Mouse (Mus musculus): ENCODE results near the gene Zfp36l2. TPM values are rescaled to one million over a fixed set of nuclear protein-coding genes. Genes with fewer than 3 reads are reported as not detected.
A peak's percentile ranks its signal among the peaks of the same experiment; 100 is the strongest.
"Not testable (repeated sequence)": the region's sequence is repeated elsewhere in the genome, so short reads cannot be mapped to it uniquely, and the experiment has no call there.

Zfp36l2 gene
- polyA plus RNA-seq, 1 experiment = 7.9 TPM

DNA sequence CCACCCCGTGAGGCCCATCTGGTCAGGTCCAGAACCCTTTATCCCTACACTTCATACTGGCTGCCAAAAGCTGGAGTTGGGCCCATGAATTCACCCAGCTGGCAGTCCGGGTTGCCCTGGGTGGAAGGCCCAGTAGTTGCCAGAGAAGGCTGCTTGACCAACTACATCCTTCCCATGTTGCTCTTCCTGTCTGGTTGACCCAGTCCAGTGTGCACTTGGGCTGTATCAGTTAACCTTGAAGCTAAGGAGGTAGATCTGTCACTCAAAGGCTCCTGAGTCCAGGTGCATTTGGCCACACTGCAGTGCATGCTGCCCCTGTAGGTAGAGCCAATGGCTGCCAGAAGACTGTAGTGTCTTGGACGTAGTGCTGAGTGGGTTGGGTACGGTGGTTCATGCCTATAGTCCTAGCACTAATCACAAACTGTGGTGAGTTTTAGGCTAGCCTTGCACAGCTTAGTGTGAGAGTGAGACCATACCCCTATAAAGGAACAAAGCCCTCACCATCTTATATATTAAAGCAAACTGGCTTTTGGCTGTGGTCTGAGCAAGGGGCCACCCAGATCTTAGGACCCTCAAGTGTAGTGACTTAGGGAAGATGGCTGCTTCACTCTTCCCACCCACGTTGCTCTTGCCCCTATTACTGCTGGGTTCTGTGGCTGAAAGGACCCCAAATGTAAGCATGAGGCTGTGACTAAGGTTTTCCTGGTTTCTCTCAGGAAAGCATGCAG is 1.5 kb upstream of the Zfp36l2 start:
- Histone ChIP-seq H3K4me1 (ENCODE audit: control insufficient read depth) (peaks cover 50% of the 10 kb centered on the region), H3K9me3 (ENCODE audit: control insufficient read depth, low read length) (no peaks in the 10 kb centered on the region), H3K27me3 (ENCODE audit: control insufficient read depth) (no peaks in the 10 kb centered on the region), H3K36me3 (ENCODE audit: control insufficient read depth) (peaks cover 65% of the 10 kb centered on the region), H3K4me3 (replicated peaks) (peak overlapping the region; percentile 95)
- TF ChIP-seq TAL1 (IDR thresholded peaks at IDR 0.05; ENCODE audit: low read length) (no peak), GATA1 (IDR thresholded peaks at IDR 0.05; ENCODE audit: low read length) (no peak)

DNA sequence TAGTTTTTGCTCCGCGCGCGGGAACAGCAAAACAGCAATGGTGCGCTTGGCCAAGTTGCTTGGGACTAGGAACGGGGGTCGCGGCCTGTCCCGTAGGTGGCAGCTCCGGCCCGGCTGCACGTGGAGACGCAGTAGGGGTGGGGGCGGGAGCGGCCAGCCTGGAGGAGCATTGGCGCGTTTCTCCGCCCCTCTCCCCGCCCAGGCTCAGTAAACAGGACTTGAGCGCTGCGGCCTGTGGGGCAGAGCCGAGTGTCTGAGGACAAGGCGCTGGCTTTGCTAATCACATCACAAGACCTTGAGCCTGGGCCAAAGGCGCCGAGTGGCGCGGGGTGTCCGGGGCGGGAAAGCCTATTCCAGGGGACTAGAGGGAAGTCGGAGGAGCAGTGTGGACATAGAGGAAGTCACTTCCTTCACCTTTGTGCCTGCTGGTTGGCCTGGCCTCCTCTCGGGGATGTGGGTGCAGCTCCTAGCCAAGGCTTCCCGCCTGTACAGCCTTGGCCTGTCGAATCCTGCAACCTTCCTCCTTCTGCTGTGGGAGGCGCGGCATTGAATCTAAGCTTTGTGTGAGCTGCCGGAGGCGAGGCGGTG is 721 bp upstream of the Zfp36l2 start:
- H3K4me1 ChIP-seq (ENCODE audit: control insufficient read depth) = peaks cover 53% of the 10 kb centered on the region
- no peaks in the 10 kb centered on the region for H3K27me3 ChIP-seq (ENCODE audit: control insufficient read depth)
- TF ChIP-seq GATA1 (IDR thresholded peaks at IDR 0.05; ENCODE audit: low read length) (no peak), TAL1 (IDR thresholded peaks at IDR 0.05; ENCODE audit: low read length) (no peak)
- H3K4me3 ChIP-seq (replicated peaks) = peak overlapping the region; percentile 95
- H3K9me3 ChIP-seq (ENCODE audit: control insufficient read depth, low read length) = no peaks in the 10 kb centered on the region
- H3K36me3 ChIP-seq (ENCODE audit: control insufficient read depth) = peaks cover 64% of the 10 kb centered on the region

DNA sequence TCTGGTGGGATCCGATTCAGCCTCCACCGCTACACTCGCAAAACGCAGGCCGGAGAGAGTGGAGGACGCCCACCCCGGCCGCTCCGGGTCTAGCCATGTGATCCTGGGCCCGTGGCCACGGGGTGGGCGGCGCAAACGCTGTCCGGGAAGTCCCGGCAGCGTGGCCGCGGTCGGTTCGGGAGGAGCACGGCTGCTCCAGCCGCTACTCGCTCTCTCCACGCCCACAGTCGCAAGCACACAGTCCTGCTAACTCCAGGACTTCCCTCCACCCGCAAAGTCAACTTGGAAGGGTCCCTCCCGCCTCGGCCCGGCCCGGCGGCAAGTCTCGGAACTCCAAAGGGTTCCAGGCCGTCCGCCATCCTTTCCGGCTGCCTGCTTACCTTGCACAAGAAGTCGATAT is 483 bp downstream of the Zfp36l2 start:
- H3K9me3 ChIP-seq (ENCODE audit: control insufficient read depth, low read length); H3K27me3 ChIP-seq (ENCODE audit: control insufficient read depth): not testable (repeated sequence)
- Histone ChIP-seq H3K4me3 (replicated peaks) (peak overlapping the region; percentile 95), H3K36me3 (ENCODE audit: control insufficient read depth) (peaks cover 58% of the 10 kb centered on the region), H3K4me1 (ENCODE audit: control insufficient read depth) (peaks cover 65% of the 10 kb centered on the region)

DNA sequence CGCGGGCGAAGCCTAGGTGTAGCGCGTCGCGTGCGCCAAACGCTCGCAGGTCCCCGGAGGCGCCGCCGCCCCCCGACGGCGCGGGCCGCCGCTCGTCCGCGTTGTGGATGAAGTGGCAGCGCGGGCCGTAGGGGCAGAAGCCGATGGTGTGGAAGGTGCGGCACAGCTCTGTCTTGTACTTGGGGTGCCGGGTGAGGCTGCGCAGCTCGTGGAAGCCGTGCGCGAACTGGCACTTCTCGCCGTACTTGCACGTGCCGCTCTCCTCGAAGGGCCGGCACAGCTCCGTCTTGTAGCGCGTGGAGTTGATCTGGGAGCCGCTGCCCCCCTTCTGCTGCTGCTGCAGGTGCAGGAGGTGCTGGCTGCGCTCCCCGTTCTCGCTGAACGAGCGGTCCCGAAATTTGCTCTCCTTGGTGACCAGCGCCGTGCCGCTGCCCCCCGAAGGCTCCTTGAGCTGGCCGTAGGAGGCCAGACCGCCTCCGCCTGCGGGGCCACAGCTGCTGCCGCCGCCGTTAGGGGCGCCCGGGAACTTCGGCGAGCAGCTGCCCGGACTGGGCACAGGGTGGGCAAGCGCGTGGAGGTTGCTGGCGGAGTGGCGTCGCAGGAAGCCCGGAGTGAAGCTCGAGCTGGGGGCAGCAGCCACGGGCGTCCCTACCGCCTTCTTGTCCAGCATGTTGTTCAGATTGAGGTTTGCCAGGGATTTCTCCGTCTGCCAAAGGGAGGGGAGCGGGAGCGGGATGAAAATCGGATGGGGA is 1.1 kb downstream of the Zfp36l2 start:
- H3K36me3 ChIP-seq (ENCODE audit: control insufficient read depth) = peaks cover 52% of the 10 kb centered on the region
- H3K4me1 ChIP-seq (ENCODE audit: control insufficient read depth) = peaks cover 71% of the 10 kb centered on the region
- TF ChIP-seq GATA1 (IDR thresholded peaks at IDR 0.05; ENCODE audit: low read length) = no peak
- TF ChIP-seq TAL1 (IDR thresholded peaks at IDR 0.05; ENCODE audit: low read length) = no peak

DNA sequence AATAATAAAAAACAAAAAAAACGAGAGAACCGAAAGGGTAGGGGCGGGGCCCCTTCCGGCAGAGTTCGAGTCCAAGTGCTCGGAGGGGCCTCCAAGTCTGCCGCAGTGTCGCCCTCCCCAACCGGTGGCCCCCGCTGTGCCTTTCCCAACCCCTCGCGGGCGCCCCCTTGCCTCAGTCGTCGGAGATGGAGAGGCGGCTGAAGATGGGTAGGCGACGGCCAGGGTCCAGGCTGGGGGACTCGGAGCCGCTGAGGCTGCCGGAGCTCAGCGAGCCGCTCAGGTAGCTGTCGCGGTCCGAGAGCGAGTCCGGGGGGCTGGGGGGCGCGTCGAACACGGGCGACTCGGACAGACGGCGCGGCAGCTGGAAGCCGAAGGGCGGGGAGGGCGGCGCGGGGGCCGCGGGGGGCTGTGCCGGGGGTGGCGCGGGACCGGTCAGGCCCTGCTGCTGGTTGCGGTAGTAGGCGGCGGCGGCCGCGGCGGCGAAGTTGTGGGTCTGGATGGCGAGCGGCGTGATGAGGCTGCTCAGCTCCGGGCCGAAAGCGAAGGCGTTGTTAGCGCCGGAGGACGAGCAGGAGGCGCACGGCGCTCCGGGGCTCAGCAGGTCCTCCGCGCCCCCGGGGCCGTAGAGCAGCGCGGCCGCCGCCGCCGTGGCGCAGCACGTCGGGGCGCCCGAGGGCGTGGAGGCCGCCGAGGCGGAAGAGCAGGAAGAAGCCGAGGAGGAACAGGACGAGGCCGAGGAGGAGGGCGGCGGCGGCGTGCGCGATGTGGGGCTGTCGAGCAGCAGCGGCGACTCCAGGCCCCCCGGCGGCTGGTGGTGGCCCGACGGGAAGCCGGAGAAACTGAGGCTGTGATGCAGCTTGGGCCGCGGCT is 1.9 kb downstream of the Zfp36l2 start:
- H3K27me3 ChIP-seq (ENCODE audit: control insufficient read depth) = no peaks in the 10 kb centered on the region
- H3K4me3 ChIP-seq (replicated peaks) = peak overlapping the region; percentile 95
- no peak for TF ChIP-seq GATA1 (IDR thresholded peaks at IDR 0.05; ENCODE audit: low read length)
- TF ChIP-seq TAL1 (IDR thresholded peaks at IDR 0.05; ENCODE audit: low read length) = no peak
- H3K36me3 ChIP-seq (ENCODE audit: control insufficient read depth) = peaks cover 49% of the 10 kb centered on the region
- H3K4me1 ChIP-seq (ENCODE audit: control insufficient read depth) = peaks cover 76% of the 10 kb centered on the region
- H3K9me3 ChIP-seq (ENCODE audit: control insufficient read depth, low read length) = no peaks in the 10 kb centered on the region

More for the DNA sequence above, 1.1 kb downstream of the Zfp36l2 start:
- peak overlapping the region; percentile 95 for H3K4me3 ChIP-seq (replicated peaks)
- no peaks in the 10 kb centered on the region for H3K9me3 ChIP-seq (ENCODE audit: control insufficient read depth, low read length)
- H3K27me3 ChIP-seq (ENCODE audit: control insufficient read depth) = no peaks in the 10 kb centered on the region

DNA sequence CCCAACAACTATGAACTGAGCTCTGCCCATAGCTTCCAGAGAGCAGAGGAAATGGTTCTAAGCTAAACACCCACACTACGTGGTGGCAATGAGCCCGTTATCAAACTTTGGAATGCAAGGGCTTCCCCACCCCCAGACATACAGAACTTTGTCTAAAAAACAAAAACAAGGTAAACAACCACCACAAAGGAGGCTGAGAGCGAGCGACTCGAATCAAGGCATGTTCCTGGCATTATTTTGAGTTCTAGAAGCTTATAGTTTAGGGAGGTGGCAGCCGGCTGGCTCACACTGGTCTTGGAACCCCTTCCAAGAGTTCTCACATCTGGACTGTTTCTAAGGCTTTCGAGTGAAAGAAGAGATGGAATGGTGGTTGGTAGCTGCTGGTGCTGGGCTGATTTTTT is 2.7 kb downstream of the Zfp36l2 start:
- Histone ChIP-seq H3K9me3 (ENCODE audit: control insufficient read depth, low read length) (no peaks in the 10 kb centered on the region), H3K4me3 (replicated peaks) (peak overlapping the region; percentile 95), H3K27me3 (ENCODE audit: control insufficient read depth) (no peaks in the 10 kb centered on the region), H3K36me3 (ENCODE audit: control insufficient read depth) (peaks cover 42% of the 10 kb centered on the region), H3K4me1 (ENCODE audit: control insufficient read depth) (peaks cover 74% of the 10 kb centered on the region)
- TF ChIP-seq GATA1 (IDR thresholded peaks at IDR 0.05; ENCODE audit: low read length) (no peak), TAL1 (IDR thresholded peaks at IDR 0.05; ENCODE audit: low read length) (no peak)

DNA sequence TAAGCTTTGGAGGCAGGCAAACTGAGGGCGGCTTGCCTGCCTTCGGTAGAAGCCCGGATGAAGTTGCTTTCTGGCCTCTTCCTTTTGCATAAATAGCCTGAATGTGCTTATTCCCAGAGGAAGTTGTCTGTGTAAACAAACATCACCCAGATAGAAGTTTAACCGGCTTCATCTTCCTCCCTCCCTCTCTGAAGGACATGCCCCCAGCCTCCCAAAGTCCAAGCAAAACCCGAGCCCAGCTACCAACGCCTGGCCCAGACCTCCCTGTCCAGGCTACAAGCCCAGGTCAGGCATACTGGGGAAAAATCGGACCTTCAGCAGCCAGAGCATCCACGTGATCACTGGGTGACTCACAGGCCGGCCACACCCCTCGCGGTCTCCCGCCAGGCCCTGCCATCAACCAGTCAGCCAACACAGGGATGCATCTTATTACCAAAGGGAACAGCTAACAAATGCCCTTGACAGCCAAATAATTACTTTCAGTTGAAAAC is 4.4 kb downstream of the Zfp36l2 start:
- Histone ChIP-seq H3K36me3 (ENCODE audit: control insufficient read depth) (peaks cover 32% of the 10 kb centered on the region), H3K4me3 (replicated peaks) (peak overlapping the region; percentile 58), H3K27me3 (ENCODE audit: control insufficient read depth) (no peaks in the 10 kb centered on the region), H3K9me3 (ENCODE audit: control insufficient read depth, low read length) (no peaks in the 10 kb centered on the region), H3K4me1 (ENCODE audit: control insufficient read depth) (peaks cover 74% of the 10 kb centered on the region)
- TF ChIP-seq TAL1 (IDR thresholded peaks at IDR 0.05; ENCODE audit: low read length) (no peak), GATA1 (IDR thresholded peaks at IDR 0.05; ENCODE audit: low read length) (no peak)

DNA sequence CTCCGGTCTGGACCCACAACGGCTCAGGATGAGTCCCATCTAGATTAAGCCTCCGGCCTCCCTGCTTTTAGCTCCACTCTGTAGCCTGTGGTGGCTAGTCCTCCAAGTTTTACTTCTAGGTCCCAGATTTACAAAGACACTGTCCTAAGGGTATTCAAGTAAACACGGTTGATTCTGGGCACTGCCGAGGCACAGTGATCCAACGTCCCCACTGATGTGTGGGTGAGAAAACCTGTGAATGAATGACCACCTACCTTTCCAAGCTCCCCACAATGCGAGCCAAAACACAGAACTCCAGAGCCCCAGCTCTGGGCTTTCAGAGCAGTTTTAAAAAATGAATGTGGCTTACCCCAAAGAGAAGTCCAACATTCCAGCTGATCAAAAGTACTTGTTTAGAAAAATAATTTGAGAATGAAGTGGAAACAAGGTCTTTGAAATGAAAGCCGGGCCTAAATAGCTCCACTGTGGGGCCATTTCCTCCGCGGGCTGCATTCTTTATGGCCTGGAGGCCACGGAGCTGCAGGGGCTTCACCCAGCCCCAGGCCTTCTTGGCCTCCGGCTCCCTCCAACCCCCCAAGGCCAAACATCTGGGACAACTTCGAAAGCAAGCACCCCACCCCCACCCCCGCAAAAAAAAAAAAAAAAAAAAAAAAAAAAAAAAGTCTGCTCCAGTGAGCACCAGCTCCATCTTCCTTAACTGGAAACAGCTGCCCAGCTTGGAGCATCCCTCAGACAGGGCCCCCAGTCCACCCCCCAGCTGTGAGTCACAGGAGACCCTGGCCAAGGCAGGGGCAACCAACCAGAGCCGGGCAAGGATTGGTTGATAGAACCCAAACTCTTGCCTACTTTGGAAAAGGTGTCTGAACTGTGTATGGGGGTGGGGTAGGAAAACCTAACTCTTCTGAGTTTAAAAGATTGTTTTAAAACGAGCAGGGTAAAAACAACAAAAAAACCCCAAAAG is 5.2 kb downstream of the Zfp36l2 start:
- no peak for TF ChIP-seq GATA1 (IDR thresholded peaks at IDR 0.05; ENCODE audit: low read length)
- no peak for TF ChIP-seq TAL1 (IDR thresholded peaks at IDR 0.05; ENCODE audit: low read length)
- Histone ChIP-seq H3K4me1 (ENCODE audit: control insufficient read depth) (peaks cover 70% of the 10 kb centered on the region), H3K27me3 (ENCODE audit: control insufficient read depth) (no peaks in the 10 kb centered on the region), H3K9me3 (ENCODE audit: control insufficient read depth, low read length) (no peaks in the 10 kb centered on the region), H3K36me3 (ENCODE audit: control insufficient read depth) (peaks cover 32% of the 10 kb centered on the region), H3K4me3 (replicated peaks) (peak overlapping the region; percentile 65)

All from erythroblast, embryonic 14.5 days (primary cell).